Mouse (Mus musculus): ENCODE results near the gene Bst1. TPM values are rescaled to one million over a fixed set of nuclear protein-coding genes. Genes with fewer than 3 reads are reported as not detected.

Bst1 gene
- total and polyA plus RNA-seq, 3 experiments, result not detected

DNA sequence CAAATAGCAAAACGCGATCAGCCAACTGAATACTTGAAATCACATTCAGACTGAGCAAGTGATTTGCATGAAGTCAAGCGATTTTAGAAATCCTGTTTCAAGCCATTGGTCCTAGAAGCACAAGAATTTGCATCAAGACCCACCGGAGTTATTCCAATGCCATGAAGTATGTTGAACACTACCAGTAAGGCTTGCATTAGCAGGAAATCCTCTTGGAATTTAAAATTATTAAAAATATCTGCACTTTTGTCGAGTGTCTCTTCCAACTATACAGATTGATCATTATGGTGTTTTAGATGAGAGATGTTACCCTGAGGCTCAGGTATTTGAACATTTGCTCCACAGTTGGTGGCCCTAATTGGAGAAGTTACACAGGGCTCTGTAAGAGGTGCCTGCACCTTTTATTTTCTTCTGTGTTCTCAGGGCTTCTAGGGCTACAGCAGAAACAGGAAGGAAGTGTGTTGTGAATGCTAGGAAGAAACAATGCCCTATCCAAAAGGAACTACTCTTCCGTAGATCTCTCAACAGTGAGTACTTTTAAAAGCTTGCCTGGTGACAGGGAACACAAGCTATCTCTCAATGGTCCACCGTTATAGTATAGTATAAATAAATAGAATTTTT lies 35.3 kb downstream of the Bst1 start:
- no peak overlapping the region for H3K27ac ChIP-seq (ENCODE audit: control insufficient read depth, low read depth, low read length)
- H3K27me3 ChIP-seq (ENCODE audit: control insufficient read depth in 1 of 2, insufficient read depth in 2 of 2, low read length in 2 of 2), result no peaks in the 10 kb centered on the region
- H3K9me3 ChIP-seq (replicated peaks; ENCODE audit: insufficient read depth, low read length), result no peaks in the 10 kb centered on the region
- DNase-seq (ENCODE audit: low read depth, low spot score), result no peak
- no peak for TF ChIP-seq BHLHE40 (IDR thresholded peaks at IDR 0.05; ENCODE audit: borderline replicate concordance, low read depth, low read length)
- no peak for TF ChIP-seq MEF2A (IDR thresholded peaks at IDR 0.05; ENCODE audit: extremely low read depth, insufficient replicate concordance, low read depth, low read length, poor library complexity, severe bottlenecking)
- TF ChIP-seq ZKSCAN1 (IDR thresholded peaks at IDR 0.05; ENCODE audit: low read depth, low read length), result no peak
- no peak for TF ChIP-seq ZMIZ1 (IDR thresholded peaks at IDR 0.05; ENCODE audit: low read depth, low read length)
- no peak for TF ChIP-seq POLR2AphosphoS2 (IDR thresholded peaks at IDR 0.05; ENCODE audit: low read length)
- TF ChIP-seq ZC3H11A (IDR thresholded peaks at IDR 0.05; ENCODE audit: low read depth, low read length), result no peak
- no peak for TF ChIP-seq CHD1 (IDR thresholded peaks at IDR 0.05; ENCODE audit: low read depth, low read length)
- peaks cover 0 to 9% of the 10 kb centered on the region in 2 experiments; a peak in 2 of 4 replicates for H3K36me3 ChIP-seq (ENCODE audit: control insufficient read depth in 1 of 2, insufficient read depth in 2 of 2, low read length in 2 of 2)
- no peak overlapping the region for H3K4me3 ChIP-seq (ENCODE audit: control insufficient read depth in 1 of 2, insufficient read depth in 1 of 2, low read depth in 2 of 2, low read length in 2 of 2)
- H3K79me2 ChIP-seq (ENCODE audit: control insufficient read depth, insufficient read depth, low read length, poor library complexity), result no peaks in the 10 kb centered on the region
- H3K9ac ChIP-seq (ENCODE audit: control insufficient read depth, low read depth, low read length, poor library complexity, severe bottlenecking), result no peak overlapping the region
- peaks cover 3 to 7% of the 10 kb centered on the region in 2 experiments for H3K4me1 ChIP-seq (ENCODE audit: control insufficient read depth in 1 of 2, insufficient read depth in 2 of 2, low read length in 2 of 2)

DNA sequence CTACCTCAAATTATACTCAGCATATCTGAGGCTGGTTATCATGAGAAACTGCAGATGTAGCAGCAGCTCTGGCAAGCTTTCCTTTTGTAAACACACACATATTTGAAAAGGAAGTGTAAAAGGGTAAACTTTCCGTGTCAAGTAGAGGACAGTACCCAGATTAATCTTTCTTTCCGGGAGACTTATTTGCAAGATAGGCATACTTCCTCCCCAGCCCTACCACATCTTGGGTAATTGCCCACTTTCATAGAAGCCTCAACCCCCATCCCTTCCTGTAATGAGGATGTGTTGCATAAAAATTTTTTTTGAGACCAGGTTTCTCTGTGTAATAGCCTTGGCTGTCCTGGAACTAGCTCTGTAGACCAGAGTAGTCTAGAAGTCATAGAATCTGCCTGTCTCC lies 37.1 kb downstream of the Bst1 start:
- no peaks in the 10 kb centered on the region for H3K9me3 ChIP-seq (replicated peaks; ENCODE audit: insufficient read depth, low read length)
- peaks cover 3 to 11% of the 10 kb centered on the region in 2 experiments for H3K4me1 ChIP-seq (ENCODE audit: control insufficient read depth in 1 of 2, insufficient read depth in 2 of 2, low read length in 2 of 2)
- H3K27me3 ChIP-seq (ENCODE audit: control insufficient read depth in 1 of 2, insufficient read depth in 2 of 2, low read length in 2 of 2), result no peaks in the 10 kb centered on the region
- H3K9ac ChIP-seq (ENCODE audit: control insufficient read depth, low read depth, low read length, poor library complexity, severe bottlenecking), result no peak overlapping the region
- H3K4me3 ChIP-seq (ENCODE audit: control insufficient read depth in 1 of 2, insufficient read depth in 1 of 2, low read depth in 2 of 2, low read length in 2 of 2), result no peak overlapping the region
- H3K79me2 ChIP-seq (ENCODE audit: control insufficient read depth, insufficient read depth, low read length, poor library complexity), result no peaks in the 10 kb centered on the region
- no peak for TF ChIP-seq ELF1 (IDR thresholded peaks at IDR 0.05; ENCODE audit: low read depth, low read length)
- TF ChIP-seq ZMIZ1 (IDR thresholded peaks at IDR 0.05; ENCODE audit: low read depth, low read length), result no peak
- no peak for TF ChIP-seq MYB (IDR thresholded peaks at IDR 0.05; ENCODE audit: low read depth, low read length)
- peak; percentile 67; the same call in 1 of the 2 replicates for TF ChIP-seq ZNF384 (IDR thresholded peaks at IDR 0.05; ENCODE audit: low read depth, low read length)
- peak; percentile 83 for TF ChIP-seq ETS1 (IDR thresholded peaks at IDR 0.05; ENCODE audit: low read depth, low read length)
- TF ChIP-seq CTCF (IDR thresholded peaks at IDR 0.05 in 2 of 3, conservative IDR thresholded peaks at IDR 0.05 in 1 of 3; ENCODE audit: control insufficient read depth in 1 of 3, insufficient read depth in 1 of 3, low read depth in 2 of 3, low read length in 3 of 3, poor library complexity in 1 of 3, severe bottlenecking in 1 of 3), result no peak
- TF ChIP-seq POLR2AphosphoS2 (IDR thresholded peaks at IDR 0.05; ENCODE audit: low read length), result no peak
- no peak for TF ChIP-seq ZC3H11A (IDR thresholded peaks at IDR 0.05; ENCODE audit: low read depth, low read length)
- peak; percentile 73 for TF ChIP-seq GATA1 (IDR thresholded peaks at IDR 0.05; ENCODE audit: low read depth, low read length)
- TF ChIP-seq TBP (IDR thresholded peaks at IDR 0.05; ENCODE audit: low read depth, low read length), result no peak
- peak; percentile 78 to 85 for TF ChIP-seq EP300 (IDR thresholded peaks at IDR 0.05; ENCODE audit: low read depth in 1 of 2, low read length in 2 of 2)
- TF ChIP-seq MAFK (IDR thresholded peaks at IDR 0.05; ENCODE audit: borderline replicate concordance, low read depth, low read length), result peak; percentile 46; the same call in 1 of the 2 replicates
- no peak for TF ChIP-seq E2F4 (IDR thresholded peaks at IDR 0.05; ENCODE audit: borderline replicate concordance, low read depth, low read length)
- TF ChIP-seq GABPA (IDR thresholded peaks at IDR 0.05; ENCODE audit: low read depth, low read length), result no peak
- no peak for TF ChIP-seq BHLHE40 (IDR thresholded peaks at IDR 0.05; ENCODE audit: borderline replicate concordance, low read depth, low read length)
- TF ChIP-seq TCF12 (IDR thresholded peaks at IDR 0.05; ENCODE audit: low read depth, low read length), result peak; percentile 75
- no peak for TF ChIP-seq ZKSCAN1 (IDR thresholded peaks at IDR 0.05; ENCODE audit: low read depth, low read length)
- TF ChIP-seq USF2 (IDR thresholded peaks at IDR 0.05; ENCODE audit: borderline replicate concordance in 1 of 2, insufficient read depth in 1 of 2, low read depth in 1 of 2, low read length in 2 of 2), result no peak
- TF ChIP-seq RCOR1 (IDR thresholded peaks at IDR 0.05; ENCODE audit: low read depth, low read length), result peak; percentile 86
- peak; percentile 8; the same call in 1 of the 2 replicates for TF ChIP-seq MEF2A (IDR thresholded peaks at IDR 0.05; ENCODE audit: extremely low read depth, insufficient replicate concordance, low read depth, low read length, poor library complexity, severe bottlenecking)
- no peak for TF ChIP-seq MAZ (IDR thresholded peaks at IDR 0.05; ENCODE audit: low read depth, low read length)
- TF ChIP-seq NRF1 (IDR thresholded peaks at IDR 0.05; ENCODE audit: insufficient read depth, low read depth, low read length, poor library complexity, severe bottlenecking), result no peak
- 0 out of 2 replicates have a peak, but pooled peaks have one; percentile 54 for TF ChIP-seq SIN3A (IDR thresholded peaks at IDR 0.05; ENCODE audit: low read length)
- TF ChIP-seq RAD21 (IDR thresholded peaks at IDR 0.05; ENCODE audit: low read depth, low read length), result no peak
- no peak for TF ChIP-seq USF1 (IDR thresholded peaks at IDR 0.05; ENCODE audit: low read depth, low read length)
- peak; percentile 78 for DNase-seq (ENCODE audit: low read depth, low spot score)
- H3K36me3 ChIP-seq (ENCODE audit: control insufficient read depth in 1 of 2, insufficient read depth in 2 of 2, low read length in 2 of 2), result peaks cover 0 to 9% of the 10 kb centered on the region in 2 experiments; a peak in 2 of 4 replicates
- H3K27ac ChIP-seq (ENCODE audit: control insufficient read depth, low read depth, low read length), result peak overlapping the region; percentile 16; the same call in 1 of the 2 replicates
